Mouse (Mus musculus): ENCODE measurements around the gene Tbx15.

DNA sequence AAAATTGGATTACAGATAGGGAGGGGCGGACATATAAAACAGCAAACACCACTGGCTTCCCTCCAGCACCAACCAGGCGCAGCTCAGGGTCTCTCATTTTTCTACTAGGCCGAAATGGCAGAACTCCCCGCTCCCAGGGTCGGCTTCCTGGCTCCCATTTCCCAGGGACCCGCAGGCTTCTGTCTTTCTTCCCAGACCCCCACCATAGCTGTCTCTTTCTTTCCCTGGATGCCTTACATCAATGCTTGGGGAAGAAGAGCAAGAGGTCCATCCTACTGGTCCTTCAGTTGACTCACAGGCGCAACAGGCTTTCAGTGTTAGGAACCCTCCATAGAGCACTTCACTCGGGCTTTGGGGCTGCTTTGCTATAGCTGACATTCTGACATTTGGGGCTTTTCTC lies 2.3 kb downstream of the Tbx15 start:
- TF ChIP-seq CTCF (IDR thresholded peaks at IDR 0.05; ENCODE audit: low read depth) (no peak), EP300 (IDR thresholded peaks at IDR 0.05; ENCODE audit: low read depth) (no peak)
